Mouse (Mus musculus): ENCODE results near the gene Ptch1. TPM values are rescaled to one million over a fixed set of nuclear protein-coding genes. Genes with fewer than 3 reads are reported as not detected.

Ptch1 gene
- polyA plus RNA-seq, 1 experiment from 2014 or later: 19.2 TPM

Other genes with a start within 250 kb of the Ptch1 start
- gene Fancc, start 76.3 kb downstream of the Ptch1 start, polyA plus RNA-seq (2015; fragmentation: Nextera tagmentation; extraction: Ambion mirVana): 15.3 and 20.6 TPM in 2 replicates
- 16.9 and 19.6 TPM in 2 replicates for gene Ercc6l2, start 241.6 kb upstream of the Ptch1 start, polyA plus RNA-seq (2015; fragmentation: Nextera tagmentation; extraction: Ambion mirVana)